Mouse (Mus musculus): Measurements from ENCODE around the gene S100a4. TPM values are rescaled to one million over a fixed set of nuclear protein-coding genes. Genes with fewer than 3 reads are reported as not detected.

The S100a4 gene
- total RNA-seq (2023), result 100 to 1,000 TPM; 351 to 397 TPM

DNA sequence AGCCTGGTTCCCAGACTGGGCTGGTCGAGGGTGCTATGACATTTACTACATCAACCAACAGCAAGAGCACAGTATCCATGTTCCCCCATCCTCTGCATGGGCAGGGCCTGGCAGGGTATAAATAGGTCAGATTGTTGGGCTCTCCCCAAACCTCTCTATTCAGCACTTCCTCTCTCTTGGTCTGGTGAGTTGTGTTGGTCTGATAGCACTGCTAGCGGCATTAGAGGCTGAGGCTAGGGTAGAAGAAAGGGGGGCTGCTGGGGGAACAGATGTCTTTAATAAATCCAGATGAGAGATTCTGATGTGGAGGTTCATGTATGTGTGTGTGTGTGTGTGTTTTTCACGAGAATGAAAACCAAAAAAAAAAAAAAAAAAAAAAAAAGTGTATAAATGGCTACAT lies at the start of gene S100a4:
Gene S100a4 (plus strand): TSS at position 149 of the 400 bp plus-strand sequence.

DNA sequence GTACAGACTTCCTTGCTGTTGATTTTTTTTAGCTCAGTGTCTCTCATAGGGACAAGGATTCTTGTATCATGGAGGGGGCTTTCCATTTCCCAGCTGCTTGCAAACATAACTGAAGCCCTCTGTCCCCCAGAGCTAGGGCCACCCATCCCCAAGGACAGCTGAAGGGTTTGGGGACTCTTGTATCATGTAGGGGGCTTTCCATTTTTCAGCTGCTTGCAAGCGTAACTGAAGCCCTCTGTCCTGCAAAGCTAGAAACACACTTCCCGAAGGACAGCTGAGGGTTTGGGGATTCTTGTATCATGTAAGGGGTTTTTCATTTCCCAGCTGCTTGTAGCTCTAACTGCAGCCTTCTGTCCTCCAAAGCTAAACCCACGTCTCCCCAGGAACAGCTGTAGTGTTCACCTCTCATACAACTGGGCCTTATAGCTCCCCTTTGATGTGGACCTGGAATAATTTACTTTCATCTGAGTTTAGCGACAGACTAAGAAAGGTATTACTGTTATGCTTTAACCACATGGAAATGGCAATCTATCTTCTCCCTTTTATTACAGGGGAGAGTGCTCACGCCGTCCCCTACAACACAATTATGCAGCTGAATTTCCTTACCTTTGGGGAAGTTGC lies 43.5 kb upstream of the S100a4 start, which contains the start of gene S100a3:
Gene S100a3 (plus strand): TSS at position 571 of the 621 bp plus-strand sequence.

DNA sequence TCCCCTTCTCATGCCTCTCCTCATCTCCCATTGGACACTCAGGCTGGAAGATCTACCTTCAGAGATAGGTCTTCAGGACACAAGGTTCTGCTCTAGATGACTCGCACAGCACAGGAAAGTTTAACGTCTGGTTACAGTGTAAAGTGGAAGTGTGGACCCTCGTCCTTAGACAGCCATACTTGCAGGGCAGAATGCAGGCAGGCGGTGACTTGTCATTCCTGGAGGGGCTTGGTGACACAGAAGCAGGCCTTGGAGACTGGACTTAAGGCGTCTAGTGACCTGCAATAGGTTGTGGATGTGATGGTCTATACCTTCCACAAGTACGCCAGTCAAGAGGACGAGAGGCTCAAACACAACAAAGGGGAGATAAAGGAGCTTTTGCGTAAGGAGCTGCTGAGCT lies 13.6 kb upstream of the S100a4 start, which contains the start of gene S100a2:
Gene S100a2 (plus strand): TSS at position 301 of the 400 bp plus-strand sequence.

DNA sequence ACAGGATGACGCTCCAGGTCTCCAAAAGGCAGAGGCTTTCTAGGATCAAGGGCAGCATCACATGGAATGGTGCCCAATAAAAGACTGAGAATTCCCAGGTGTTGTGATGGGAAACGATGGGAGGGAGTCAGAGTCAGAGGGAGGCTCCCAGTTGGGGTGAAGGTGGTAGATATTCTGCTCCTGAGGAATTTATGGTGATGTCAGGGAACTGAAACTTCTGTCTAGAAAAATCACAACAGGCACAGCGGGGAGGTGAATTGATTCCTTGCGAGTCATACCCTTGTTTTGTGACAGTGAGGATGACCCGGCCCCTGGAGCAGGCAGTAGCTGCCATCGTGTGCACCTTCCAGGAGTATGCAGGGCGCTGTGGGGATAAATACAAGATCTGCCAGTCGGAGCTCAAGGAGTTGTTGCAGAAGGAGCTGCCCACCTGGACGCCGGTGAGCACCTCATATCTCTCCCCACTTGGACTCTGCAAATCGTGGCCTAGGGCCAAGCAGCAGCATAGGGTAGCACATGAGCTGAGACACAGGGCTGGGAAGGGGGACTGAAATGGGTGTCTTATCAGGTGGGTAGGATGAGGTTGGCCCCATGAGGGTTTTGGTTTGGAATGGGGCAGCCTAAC lies 2.0 kb upstream of the S100a4 start, which contains the start of gene Gm42674:
Gene Gm42674 (plus strand): TSS at position 419 of the 625 bp plus-strand sequence.

DNA sequence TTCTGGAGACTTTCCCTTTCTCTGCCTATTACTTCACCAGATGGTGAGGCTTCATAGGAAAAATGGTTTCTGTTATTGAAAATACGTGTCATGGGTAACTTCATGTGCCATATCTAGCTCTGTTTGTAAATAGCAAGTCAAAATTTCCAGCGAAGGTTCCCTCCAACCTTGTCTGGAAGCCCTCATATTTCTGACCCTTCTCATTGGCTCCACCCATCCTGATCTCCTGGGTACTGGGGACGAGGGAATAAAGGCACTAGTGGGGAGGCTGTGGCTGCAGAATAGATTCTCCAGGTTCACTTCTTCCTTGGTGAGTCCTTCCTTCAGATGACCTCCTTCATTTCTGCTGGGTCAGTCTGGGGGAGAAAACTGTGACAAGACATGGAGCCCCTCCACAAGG lies 4.7 kb downstream of the S100a4 start, which contains the start of gene S100a5:
Gene S100a5 (plus strand): TSS at position 301 of the 400 bp plus-strand sequence.

DNA sequence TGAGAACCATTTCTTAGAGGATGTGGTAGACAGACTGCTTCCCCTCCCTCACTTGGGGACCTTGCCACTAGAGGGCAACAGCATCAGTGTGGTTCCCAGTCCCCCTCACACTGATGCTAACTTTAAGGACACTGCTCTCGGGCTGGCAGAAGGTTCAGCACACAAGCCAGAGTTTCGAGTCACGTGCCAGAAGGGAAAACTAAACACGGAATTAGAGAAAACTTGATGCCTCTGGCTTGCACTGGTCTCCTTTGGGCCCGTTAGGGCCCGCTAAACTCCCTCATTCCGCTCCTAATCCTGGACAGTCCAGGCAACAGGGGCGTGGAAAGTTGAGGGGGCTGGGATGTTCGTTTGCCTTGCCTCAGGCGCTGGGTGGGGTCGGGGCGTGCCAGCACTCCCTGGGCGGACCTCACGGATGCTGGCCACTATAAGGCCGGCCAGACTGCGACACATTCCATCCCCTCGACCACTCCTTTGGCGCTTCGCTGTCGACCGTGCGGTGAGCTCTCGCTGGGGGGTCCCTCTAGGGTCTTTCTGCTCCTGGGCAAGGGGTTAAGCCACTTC lies 9.2 kb downstream of the S100a4 start, which contains the start of gene S100a6:
Gene S100a6 (plus strand): TSS at position 155 of the 564 bp plus-strand sequence.

DNA sequence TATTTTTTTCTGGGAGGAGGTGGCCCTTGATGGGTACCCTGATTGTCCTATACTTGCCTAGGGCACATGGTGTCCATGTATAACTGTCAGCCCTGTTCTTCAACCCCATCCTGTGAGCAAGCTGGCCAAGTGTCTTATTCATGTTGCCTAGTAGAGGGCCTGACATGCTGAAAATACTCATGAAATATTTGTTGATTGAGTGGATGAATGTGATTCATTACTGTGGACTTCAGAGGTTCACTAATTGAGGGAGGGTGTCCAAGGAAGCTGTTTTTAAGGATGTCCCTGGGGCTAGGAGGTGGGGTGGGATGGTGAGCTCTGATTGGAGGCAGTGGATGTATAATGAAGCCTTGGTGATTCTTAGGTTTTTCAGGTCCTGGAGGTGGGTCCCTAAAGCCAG lies 50.1 kb downstream of the S100a4 start, which contains the start of gene S100a7a:
Gene S100a7a (plus strand): TSS at position 301 of the 400 bp plus-strand sequence.

Other genes with a start within 250 kb of the S100a4 start
- gene Slc27a3, start 213.8 kb upstream of the S100a4 start, total RNA-seq (2023), result 1 to 10 TPM; 1.4 to 2.5 TPM
- gene Ints3, start 170.1 kb upstream of the S100a4 start, total RNA-seq (2023), result 10 to 100 TPM; 43.1 to 53.5 TPM
- gene Npr1, start 137.9 kb upstream of the S100a4 start, total RNA-seq (2023), result under 1 TPM; 0.15 to 0.53 TPM
- gene Ilf2, start 127.6 kb upstream of the S100a4 start, total RNA-seq (2023), result 10 to 100 TPM; 50.7 to 54.7 TPM
- 10 to 100 TPM; 28.2 to 32.1 TPM for gene Snapin, start 112.7 kb upstream of the S100a4 start, total RNA-seq (2023)
- gene Chtop, start 94.3 kb upstream of the S100a4 start, total RNA-seq (2023), result 10 to 100 TPM; 70.6 to 81.8 TPM
- 10 to 100 TPM; 23.2 to 23.6 TPM for gene S100a1, start 89.4 kb upstream of the S100a4 start, total RNA-seq (2023)
- 10 to 100 TPM; 36.7 to 40.7 TPM for gene S100a13, start 89.3 kb upstream of the S100a4 start, total RNA-seq (2023)
- under 1 TPM in 1 of 2 experiments, not detected in 1; 0.40 TPM for gene S100a14, start 76.9 kb upstream of the S100a4 start, total RNA-seq (2023)
- gene S100a16, start 66.5 kb upstream of the S100a4 start, total RNA-seq (2023), result under 1 TPM in 1 of 2 experiments, not detected in 1; 0.39 TPM
- gene S100a3, start 43.2 kb upstream of the S100a4 start, total RNA-seq (2023), result 1 to 10 TPM; 5.9 to 6.6 TPM
- 1 to 10 TPM in 1 of 2 experiments, not detected in 1; 2.9 TPM for gene S100a2, start 13.5 kb upstream of the S100a4 start, total RNA-seq (2023)
- gene Gm42674, start 1.9 kb upstream of the S100a4 start, total RNA-seq (2023), result not detected
- gene S100a5, start 4.8 kb downstream of the S100a4 start, total RNA-seq (2023), result not detected
- gene S100a6, start 9.1 kb downstream of the S100a4 start, total RNA-seq (2023), result 1,000 to 10,000 TPM; 1,195 to 1,254 TPM
- gene S100a7a, start 50.2 kb downstream of the S100a4 start, total RNA-seq (2023), result 1 to 10 TPM; 1.6 to 2.2 TPM
- gene S100a8, start 65.2 kb downstream of the S100a4 start, total RNA-seq (2023), result over 10,000 TPM; 45,493 to 45,678 TPM
- gene S100a9, start 92.0 kb downstream of the S100a4 start, total RNA-seq (2023), result over 10,000 TPM; 54,611 to 54,778 TPM
- gene Pglyrp4, start 123.1 kb downstream of the S100a4 start, total RNA-seq (2023), result 1 to 10 TPM in 1 of 2 experiments, under 1 TPM in 1; 0.71 to 1.4 TPM
- gene Gm5849, start 174.1 kb downstream of the S100a4 start, total RNA-seq (2023), result not detected